Mouse (Mus musculus) lung, postnatal 36 days (tissue): ENCODE measurements around the gene Wipf1.
"Not testable (repeated sequence)": the region's sequence is repeated elsewhere in the genome, so short reads cannot be mapped to it uniquely, and the experiment has no call there.

Experiments
- DNase-seq: peaks from one replicate; pipeline ENCODE4 v3.0.0; 2022; ENCODE audit warnings: mixed read lengths

Wipf1 gene

DNA sequence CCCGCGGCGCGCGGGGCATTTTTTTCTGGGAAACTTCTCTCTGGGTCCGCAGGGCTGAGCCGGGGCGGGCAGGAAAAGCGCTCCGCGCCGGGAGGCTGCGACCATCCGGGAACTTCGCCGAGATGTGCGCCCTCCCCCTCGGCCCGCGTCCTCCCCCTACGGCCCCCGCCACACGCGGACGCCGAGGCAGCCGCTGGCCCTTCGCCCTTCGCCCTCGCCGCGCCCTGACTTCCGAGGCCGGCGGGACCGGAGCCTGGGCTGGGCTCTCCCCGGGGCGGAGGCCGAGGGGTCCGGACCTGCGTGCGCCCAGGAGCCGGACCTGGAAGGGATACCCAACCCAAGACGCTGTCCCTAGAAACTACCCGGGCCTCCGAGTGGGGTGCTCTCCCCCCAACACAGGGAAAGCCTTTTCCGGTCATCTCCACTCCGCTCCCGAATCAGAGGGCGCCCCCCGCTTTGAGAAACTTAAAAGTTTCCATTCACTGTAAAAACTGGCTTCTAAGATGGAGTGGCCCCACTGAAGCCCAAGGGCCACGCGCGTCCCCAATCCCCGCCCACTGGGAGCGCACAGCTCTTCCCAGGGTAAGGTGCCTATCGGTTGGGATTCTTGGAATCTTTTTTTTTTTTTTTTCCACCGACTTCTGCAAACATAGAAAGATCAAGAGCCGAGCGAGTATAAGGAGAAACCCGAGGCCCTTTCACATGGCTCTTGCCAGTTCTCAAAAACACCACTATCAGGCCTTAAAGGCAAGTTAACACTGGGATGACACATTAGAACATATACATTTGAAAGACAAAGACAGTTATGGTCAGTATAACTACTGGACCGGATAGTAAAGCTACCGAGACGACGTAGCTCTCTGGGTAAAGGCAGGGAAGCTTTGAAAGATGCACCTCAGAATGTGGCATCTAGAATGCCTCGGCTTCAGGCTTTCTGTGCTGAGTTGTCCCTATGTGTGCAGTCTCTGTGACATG lies at the start of gene Wipf1:
Gene Wipf1, minus strand, starts transcription at position 379 of the 975 bp plus-strand sequence.
- peak; percentile 84 for DNase-seq

DNA sequence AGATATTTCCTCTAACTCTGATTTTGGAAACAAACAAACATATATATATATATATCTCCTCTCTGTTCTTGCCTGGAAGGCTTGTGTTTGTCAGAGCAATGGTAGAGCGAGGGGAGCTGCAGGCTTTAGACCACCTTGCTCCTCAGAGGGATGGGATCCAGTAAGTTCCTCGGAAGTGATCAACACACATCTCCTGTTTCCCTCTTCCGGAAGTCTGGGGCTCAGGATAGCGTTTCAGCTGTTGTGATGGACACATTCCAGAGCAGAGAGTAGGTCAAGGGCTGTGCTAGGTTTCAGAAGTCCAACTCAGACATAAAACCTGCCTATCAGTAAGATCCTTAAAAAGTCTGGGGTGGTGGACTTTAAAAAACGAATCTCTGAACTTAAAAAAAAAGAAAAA lies 49.6 kb upstream of the Wipf1 start:
- no peak for DNase-seq

DNA sequence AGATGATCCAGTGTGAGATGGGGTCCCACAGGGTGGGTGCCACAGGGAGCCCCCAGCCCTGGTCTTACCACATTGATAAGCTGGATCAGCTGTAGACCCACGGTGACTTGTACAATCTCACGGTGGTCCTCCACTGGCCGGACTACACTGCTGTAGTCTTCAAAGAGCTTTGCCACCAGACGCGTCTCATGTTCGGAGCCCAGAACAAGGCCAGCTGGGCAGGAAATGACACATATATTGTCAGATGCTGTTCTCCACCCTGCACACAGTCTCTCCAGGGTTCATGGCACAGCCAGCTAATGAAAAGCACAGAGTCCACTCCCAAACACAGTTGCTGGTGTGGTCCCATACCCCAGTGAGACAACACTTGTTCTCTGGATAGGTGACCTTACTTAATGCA lies 44.9 kb upstream of the Wipf1 start:
- DNase-seq: no peak

DNA sequence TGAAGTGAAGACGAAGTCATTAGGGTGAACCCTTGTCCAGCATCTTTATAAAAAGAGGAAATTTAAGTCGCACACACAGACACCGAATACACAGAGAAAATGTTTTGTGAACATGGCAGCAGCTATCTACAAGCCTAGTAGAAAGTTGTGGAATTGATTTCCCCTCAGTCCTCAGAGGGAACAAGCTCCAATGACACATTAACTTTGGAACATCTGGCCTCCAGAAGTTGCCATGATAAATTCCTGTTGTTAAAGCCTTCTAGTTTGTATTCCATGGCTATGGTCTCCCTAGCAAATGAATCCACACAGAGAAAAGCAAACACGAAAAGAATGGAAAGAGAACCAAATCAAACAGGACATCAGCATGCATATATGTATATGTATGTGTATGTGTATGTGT lies 44.0 kb upstream of the Wipf1 start:
- no peak for DNase-seq

DNA sequence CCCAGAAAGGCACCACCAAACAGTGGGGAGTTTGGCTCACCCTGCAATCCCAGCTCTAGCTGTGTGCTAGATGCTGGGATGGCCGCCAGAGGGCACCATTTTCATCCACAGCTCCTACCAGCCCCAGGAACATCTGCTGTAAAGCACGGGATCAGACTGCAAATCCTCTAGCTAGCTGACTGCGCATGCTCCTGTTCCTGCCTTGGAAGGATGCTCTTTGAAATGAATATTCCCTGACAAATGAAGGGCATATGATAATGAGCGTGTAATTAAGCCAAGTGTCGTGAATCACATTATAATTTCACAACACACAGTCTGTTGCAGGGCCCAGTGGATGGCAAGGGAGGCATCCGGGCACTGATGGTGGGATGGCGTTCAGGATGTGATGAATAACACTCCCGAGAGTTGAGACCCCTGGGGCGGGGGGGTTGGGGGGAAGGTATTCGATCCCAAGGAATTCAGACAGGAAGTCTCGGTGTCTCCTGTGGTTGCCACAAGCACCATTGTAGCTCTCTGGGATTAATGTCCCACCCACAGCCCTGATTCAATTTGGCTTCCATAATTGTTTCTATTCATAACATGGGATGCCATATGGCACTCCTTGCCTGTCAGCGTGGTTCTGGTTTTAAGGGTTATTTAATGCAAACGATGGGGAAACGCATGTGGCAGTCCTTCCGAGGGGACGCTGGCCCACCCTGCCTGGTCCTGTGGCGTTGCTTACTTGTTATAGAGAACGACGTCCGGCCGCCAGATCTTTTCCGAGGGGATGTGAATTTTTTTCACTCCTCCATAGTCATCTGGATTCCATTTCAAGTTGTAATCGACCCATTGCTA lies 43.2 kb upstream of the Wipf1 start:
- peak; percentile 80 for DNase-seq

DNA sequence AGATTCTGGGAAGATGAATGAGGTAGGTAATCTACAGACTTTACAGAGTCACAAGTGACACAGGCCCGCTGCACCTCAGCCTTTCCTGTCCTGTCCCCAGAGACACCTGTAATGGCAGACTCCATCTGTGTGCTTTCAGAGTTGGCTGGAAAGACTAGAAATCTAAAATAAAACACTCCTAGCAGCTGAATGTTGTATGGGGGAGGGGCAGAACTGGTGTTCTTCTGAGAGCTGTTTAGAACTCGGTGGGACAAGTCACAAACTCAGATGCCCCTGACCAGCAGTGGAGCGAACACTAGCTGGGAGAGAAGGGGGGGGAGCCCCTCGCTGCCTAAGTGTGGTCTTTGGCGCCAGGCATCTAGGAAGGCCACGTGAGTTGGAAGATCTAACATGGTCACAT lies 42.4 kb upstream of the Wipf1 start:
- no peak for DNase-seq

DNA sequence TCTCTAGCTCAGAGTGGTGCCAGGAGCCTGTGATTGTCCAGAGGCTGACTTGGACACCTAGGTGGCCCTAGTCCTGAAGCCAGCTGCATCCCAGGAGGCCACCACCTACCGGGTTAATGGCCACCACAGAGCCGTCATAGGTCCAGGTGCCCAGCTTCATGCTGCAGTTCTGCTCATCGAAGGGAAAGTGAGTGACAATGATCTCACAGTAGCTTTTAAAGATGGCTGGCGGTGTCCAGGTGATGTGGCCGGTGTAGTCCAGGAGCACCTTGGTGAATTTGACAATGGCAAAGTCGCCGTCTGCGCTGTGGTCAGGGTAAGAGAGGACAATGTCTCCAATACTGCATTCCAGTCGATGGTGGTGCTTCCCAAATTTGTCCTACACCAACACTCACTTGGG lies 41.8 kb upstream of the Wipf1 start:
- DNase-seq: no peak

DNA sequence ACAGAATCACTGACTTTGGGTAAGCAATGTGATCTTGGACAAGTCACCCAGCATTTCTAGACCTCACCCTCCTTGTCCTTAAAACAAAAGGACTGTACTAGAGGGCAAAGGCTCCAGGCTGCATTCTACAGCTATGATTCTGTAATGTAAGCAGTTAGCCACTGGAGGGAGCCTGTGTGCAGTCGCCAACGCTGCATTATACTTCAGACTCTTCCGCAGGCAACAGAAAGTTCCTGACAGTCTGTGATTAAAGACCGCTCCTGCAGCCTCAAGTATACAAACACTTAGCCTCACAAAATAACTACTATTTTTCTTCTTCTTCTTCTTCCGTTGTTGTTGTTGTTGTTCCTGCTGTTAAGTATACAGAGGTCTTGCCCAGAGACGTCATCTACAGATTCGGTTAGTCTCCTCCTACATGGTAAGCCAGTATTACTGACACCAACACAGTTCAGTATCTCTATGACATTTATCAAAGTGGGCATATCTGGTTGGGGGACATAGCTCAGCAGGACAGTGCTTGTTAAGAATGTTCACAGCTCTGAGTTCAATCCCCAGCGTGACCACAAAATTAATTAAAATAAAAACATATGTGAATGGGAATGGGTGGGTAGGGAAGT lies 37.6 kb upstream of the Wipf1 start:
- peak; percentile 83 for DNase-seq

DNA sequence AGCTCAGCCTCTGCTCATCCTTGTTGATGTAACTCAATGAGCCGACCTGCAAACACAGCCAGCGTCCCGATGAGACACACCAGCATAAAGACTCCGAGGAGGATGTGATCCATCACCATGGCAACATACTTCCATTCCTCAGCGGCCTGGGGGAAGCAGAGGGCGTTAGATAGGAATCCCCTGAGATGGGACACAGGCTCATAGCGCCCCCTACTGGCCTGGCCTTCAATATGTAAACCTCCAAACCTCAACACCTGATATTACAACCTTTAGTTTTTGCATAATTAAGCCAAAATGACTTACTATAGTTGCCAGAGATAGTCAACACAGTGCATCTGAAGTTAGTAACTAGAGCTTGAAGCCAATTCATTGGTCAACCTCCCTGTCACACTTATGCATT lies 36.6 kb upstream of the Wipf1 start:
- peak; percentile 56 for DNase-seq

DNA sequence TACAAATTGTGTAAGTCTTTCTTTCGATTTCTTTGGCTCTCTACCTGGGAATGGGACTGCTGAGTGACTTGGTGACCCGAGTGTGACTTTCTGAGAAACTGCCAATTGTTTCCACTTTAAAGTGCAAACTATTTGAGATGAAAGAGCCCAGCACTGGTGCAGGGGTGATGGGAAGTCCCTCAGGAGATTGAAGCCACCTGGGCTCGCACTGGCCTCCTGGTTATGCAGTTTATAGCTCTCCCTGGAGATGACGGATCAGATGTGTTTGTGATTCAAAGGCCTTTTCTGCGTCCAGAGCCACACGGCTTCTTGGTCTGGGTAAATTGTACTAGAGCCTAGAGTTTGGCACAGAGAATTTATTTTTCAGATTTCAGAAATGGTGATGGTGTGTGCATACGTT lies 34.2 kb upstream of the Wipf1 start:
- no peak for DNase-seq

DNA sequence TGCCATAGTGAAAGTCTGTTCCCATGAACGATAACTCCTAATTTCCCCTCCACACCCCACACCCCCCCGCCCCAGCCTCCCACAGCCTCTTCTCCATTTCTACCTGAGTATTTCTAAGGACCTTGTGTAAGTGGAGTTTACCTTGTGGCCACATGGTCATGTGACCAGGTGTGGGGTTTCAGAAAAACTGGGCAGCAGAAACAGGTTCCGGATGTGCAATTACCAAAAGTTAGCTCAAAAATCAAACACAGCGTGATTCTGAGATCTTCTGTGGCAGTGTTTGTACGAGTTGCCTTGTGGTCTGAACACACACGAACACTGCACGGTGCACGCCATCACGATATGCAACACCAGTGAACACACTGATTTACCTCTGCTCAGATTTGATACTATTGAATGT lies 33.1 kb upstream of the Wipf1 start:
- DNase-seq: peak; percentile 57

DNA sequence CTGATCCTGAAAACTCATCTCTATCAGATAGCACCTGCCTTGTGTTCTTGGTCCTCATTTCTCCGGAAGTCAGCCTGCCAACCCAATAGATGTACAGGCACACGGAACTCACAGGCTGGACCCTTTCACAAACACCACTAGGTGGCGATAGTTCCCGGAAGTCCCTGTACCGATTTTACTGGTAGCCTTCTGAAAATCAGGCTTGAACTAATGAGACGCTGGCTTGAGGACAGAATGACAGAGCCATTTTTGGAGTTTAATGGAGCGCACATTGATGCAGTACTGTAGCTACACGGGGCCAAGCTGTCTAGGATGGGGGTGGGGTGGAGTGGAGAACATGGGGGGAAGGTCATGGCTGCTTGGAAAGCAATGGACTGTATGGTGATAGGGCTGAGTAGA lies 32.1 kb upstream of the Wipf1 start:
- no peak for DNase-seq

DNA sequence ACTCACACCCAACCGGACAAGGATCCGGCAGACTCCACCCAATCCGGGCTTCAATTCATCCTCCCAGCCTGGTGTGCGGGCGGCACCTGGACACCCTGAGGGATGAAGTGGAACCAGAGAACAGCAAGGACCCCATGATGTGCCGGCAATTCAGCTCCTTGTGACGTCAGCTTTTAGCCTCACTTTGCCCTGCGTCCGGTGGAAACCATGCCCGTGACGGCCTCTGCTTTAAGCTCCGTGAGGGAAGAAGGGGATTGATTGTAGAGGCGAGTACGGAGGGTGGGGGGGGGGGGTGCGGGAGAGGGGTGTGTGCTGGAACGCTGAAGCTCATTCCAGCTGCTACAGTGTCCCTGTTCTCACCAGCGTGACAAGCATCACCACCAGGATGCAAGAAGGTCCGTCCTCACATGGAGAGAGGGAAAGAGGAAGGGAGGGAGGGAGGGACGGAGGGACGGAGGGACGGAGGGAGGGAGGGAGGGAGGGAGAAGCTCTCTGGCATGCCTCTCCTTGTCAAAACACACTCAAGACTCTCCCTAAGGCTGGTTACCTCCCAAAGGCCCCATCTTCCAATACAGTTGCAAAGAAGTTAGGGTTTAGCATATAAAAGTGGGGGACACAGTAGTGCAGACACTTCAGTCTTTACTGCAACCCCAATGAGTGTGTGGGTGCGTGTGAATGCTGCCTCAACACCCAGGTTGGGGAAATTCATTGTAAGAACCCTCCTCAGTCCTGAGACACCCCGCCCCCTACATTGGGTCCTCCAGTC lies 31.5 kb upstream of the Wipf1 start:
- DNase-seq: no peak

DNA sequence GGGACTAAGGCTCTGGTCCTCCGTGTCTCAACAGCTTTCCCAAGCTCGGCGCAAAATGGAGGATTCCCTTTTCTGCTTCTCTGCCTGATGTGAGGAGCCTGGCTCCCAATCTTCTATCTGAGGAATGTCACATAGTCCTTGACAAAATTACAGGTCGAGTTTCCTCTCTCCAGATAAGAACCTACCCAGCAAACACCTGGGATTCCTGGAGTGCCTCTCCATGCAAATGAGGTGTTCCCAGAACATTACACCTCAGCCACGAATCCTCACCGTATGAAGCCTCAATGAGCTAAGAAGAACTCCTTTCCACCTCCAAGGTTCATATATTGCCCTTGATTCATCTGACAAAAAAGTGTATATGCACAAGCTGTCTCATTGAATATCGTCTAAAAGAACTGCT lies 30.9 kb upstream of the Wipf1 start:
- peak; percentile 59 for DNase-seq

DNA sequence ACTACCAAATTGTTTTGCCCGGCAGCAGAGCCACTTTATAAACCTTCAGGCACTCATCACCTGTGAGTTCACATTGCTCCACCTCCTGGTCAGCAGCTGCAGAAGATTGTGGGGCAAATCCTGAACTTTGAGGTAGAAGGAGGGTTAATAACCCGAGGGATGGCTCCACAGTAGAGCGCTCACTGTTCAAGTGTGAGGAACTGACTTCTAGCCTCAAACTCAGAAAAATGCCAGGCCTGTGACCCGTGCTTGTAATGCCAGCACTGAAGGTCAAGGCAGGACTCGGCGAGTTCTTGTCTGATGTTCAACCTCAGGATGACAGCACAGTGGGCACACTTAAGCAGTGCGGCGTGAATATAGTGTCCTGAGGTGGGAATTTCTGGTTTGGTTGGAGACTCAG lies 28.4 kb upstream of the Wipf1 start:
- DNase-seq: no peak

DNA sequence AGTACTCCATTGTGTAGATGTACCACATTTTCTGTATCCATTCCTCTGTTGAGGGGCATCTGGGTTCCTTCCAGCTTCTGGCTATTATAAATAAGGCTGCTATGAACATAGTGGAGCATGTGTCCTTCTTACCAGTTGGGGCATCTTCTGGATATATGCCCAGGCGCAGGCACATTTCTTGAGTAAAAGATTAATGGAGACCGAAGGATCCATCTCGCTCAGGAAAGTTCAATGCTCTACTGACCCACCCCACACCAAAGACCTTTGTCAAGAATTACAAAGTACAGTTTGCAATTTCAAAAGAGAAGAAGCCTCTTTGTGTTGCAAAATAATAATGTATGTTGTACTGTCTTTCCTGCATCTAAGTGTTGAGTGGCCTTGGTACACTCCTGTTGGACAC lies 27.5 kb upstream of the Wipf1 start:
- DNase-seq: not testable (repeated sequence)

DNA sequence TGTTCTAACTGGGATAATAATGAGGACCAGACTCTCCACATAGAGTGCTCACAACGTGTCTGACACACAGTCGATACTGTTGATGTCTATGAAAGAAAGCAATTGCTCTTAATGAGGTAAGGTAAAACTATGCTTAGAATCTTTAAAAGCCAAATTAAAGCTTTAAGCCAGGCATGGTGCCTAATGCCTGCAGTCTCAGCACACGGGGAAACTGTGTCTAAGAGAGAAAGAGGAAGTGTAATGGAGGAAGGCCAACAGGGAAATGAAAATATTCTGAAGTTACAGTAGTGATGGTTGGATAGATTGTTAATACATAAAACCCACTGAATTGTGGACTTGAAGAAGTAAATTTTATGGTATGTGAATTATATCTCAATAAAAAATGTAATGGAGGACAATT lies 24.9 kb upstream of the Wipf1 start:
- no peak for DNase-seq

DNA sequence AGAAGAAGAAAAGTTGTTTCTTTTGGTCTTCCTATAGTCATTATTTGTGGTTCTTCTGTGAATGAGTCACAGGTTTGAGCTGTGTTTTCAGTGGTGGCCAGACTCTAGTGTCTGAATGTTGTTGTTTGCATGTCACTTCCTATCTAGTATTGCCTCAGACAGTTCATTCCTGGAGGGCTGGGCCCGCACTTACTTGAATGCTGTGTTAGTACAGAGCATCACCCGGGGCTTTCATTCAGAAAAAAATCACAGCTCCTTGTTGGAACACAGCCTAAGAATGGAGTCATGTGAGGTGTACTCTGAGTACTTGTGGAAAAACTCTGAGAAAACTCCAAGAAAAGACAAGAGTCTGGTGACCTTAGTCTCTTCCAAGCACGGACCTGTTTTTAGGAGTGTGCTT lies 23.4 kb upstream of the Wipf1 start:
- DNase-seq: no peak

DNA sequence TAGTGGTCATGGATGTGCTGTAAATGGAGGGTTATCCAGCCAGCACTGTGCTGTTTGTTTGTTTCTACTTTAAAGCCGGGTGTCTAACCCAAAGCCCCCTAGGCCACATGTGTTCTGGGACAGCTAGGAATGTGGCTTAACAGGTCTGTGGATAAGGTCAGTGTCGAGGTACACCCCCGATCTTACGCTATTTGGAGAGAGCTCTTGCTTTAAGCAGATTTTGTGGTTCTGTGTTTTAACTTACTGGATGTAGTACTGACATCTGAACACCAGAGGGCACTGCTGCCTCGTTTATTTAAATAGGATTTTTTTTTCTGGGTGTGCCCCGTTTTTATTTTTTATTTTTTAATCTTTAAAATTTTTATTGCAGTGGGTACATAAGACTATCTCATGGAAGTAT lies 21.2 kb upstream of the Wipf1 start:
- DNase-seq: peak; percentile 78

DNA sequence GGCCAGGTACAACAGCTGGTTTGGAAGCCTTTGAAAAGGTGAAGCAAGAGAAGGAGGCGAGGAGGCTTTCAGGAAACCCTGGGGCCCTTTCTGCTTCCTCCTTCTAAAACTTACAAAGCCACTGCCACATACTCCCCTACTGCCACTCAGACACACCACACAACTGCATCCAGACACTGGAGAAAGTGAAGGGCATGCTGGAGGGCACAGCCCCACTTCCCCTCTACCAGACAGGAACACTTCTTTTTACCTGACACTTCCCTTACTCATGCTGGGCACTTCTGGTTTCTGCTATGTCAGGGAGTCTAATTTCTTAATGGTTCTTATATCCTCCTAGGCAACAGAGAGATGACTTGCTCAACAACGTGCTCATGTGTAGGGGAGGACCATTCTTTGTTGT lies 19.0 kb upstream of the Wipf1 start:
- no peak for DNase-seq

DNA sequence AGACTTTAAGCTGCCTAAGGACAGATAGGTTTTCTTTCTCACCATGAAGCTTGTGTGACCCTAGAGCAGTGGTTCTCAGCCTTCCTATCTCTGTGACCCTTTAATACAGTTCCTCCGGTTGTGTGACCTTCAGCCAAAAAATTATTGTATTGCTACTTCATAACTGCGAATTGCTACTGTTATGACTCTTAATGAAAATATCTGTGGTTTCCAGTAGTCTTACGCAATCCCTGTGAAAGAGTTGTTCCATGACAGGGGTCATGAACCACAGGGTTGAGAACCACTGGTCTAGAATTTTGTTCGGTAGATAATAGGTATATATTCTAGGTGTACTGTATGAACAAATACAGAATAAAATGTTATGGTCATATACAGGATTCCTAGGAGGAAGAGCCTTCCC lies 17.7 kb upstream of the Wipf1 start:
- DNase-seq: no peak

DNA sequence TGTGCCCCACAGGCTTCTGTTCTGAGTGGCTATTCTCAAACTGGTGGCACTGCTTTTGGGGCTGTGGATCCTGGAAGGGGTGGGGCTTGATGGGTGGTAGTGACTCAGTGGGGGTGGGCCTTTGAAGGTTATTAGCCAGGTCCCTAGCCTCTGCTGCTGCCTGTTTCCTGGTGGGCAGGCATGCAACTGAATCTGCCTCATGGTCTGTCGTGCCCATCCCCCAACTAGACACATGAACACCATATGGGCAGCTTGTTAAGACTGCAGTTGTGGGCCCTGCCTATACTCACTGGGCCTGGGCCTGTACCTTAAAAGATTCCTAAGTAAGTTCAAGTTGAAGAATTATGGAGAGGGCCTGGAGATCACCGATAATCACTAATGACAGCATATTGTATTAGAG lies 16.0 kb upstream of the Wipf1 start:
- no peak for DNase-seq
